Mouse (Mus musculus) naive thymus-derived CD4-positive, alpha-beta T cell, adult 2 months (primary cell): ENCODE measurements around the gene Apbb2.
A peak's percentile ranks its signal among the peaks of the same experiment; 100 is the strongest.

Experiments used
- DNase-seq: peaks from one replicate; pipeline ENCODE4 v3.0.0-alpha.2; 2011; ENCODE audit warnings: low read depth

Gene Apbb2

GRCm38 (mm10) chr5:66618597-66618996 lies at the start of gene Apbb2:
Gene Apbb2 (minus strand): TSS chr5:66618784.
- peak; percentile 82 for DNase-seq

DNA sequence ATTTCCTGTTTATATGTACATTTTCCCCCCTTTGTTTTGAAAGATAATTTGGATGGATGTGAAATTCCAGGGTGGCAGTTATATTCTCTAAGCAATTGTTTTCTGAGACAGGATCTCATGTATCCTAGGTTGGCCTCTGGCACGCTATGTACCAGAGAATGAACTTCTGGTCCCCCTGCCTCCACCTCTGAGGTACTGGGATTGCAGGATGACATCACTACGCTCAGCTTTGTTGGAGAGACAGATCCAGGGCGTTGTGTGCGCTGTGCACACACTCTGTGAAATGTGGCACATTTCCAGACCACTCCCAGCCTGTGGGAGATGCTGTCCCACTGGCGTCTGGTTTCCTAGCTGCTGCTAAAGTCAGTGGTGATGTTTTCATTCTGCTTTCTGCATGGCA lies 35.6 kb upstream of the Apbb2 start:
- DNase-seq, result no peak

DNA sequence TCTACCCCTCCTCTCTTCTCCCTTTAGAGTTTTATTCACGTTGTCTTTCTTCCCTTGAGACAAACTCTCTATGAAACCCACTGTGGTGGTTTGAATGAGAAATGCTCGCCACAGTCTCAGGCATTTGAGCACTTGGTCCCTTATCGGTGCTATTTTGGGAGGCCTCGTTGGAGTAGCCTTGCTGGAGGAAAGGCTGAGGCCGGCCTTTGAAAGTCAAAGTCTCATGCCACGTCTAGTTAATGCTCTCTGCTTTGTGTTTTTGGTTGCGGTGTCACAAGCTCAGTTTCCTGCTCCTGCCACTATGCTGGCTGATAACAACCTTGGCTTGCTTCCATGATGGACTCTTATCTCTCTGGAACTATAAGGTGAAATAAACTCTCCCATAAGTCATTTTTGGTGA lies 28.9 kb upstream of the Apbb2 start:
- no peak for DNase-seq

DNA sequence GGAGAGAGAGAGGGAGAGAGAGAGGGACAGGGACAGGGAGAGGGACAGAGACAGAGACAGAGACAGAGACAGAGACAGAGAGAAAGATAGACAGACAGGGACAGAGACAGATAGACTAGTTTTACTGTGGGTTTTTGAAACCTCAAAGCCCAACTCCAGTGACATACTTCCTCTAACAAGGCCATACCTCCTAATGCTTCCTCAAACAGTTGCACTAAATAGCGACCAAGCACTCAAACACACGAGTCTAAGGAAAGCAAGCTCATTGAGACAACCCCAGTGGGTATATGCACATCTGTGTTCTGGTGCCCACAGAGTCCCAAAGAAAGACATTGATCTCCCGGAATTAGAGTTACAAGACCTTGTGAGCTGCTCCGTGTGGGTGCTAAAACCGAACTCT lies 24.7 kb upstream of the Apbb2 start:
- DNase-seq, result no peak

GRCm38 (mm10) chr5:66642156-66642555 lies 23.6 kb upstream of the Apbb2 start:
- DNase-seq, result no peak

DNA sequence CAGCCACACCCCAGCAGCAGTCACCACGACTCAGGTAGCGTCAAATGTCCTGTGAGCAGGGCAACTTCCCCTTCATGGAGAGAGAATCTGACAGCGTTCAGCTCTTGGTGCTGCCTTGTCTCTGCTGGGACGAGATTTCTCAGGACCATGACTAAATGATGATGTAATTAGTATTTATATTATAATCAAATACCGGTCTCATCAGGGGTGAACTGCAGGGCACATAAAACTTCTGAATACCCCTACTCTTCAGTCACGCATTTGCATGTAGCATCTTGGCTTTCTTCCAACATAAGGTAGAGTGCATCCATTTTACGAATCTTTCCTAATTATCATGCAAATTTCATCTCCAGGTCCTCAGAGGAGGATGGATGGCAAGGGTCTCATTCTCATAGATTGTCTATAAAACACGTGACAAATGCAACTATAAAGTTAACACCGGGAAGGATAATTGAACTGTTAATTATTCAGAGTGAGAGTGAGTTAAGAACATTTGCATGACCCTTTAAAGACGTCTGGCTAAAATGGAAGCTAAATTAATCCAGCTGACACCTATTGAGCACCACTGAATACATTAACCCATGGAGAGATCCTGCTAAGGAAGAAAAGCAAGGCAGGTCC lies 17.0 kb upstream of the Apbb2 start:
- DNase-seq, result no peak

DNA sequence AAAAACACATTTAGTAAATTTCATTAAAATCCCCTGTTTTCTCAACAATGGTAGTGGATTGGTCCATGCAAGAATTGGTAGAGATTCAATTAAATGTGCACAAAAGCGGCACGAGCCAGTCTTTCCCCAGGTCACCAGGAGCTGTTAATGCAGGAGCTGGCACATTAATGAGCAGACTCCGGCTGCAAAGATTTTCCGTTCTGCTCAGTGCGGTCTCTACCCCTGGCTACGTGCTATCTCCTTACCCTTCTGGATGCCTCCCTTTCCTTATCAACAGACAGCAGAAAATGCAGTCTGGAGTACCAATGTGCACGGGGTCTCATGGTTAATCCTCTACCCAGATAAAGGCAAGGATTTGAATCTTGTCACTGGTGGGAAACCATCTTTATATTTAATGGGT lies 9.2 kb upstream of the Apbb2 start:
- no peak for DNase-seq

- DNase-seq, result peak; percentile 68
These were observed 1.6 kb upstream of the Apbb2 start for GRCm38 (mm10) chr5:66620191-66620625.

DNA sequence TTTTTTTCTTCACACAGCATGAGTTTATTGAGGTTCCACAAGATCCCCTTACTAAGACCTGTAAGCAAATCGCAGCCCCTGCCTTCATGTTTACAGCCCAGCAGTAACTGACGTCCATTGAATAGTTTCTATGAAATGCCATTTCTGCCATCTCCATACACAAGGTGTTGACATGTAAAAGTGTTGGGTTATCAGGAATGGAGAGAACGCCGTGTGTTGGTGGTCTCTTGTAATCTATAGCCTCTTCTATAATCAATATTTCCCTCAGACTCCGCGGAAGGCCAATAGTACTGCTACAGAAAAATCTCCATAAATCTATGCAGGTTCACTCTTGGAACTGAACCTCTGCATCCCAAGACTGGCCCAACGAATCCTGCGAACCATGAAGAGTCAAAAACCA lies 1.1 kb upstream of the Apbb2 start:
- DNase-seq, result peak; percentile 7

GRCm38 (mm10) chr5:66619195-66619594 lies 611 bp upstream of the Apbb2 start:
- DNase-seq, result no peak

GRCm38 (mm10) chr5:66617921-66618460 lies 593 bp downstream of the Apbb2 start:
- no peak for DNase-seq

GRCm38 (mm10) chr5:66614940-66615339 lies 3.6 kb downstream of the Apbb2 start:
- DNase-seq, result no peak

- no peak for DNase-seq
These were observed 4.9 kb downstream of the Apbb2 start for GRCm38 (mm10) chr5:66613725-66614124.

GRCm38 (mm10) chr5:66612964-66613363 lies 5.6 kb downstream of the Apbb2 start:
- DNase-seq, result no peak

DNA sequence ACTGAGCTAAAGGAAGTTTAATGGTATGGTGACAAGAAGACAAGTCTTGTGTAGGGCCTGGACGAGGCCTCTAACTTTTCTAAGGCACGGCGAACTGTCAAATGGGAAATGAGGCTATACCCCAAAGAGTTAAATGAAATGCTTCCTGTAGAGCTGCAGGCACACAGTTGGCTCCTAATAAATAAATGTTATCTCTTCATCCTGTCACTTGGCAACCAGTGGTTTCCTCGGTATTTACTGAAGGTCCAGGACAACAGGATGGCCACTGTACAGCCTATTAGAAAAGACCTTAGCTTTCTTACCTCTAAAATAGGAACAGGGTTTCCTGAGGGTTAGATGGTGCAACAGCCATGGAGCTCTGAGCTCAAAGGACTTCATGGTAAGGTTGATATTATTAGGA lies 6.7 kb downstream of the Apbb2 start:
- no peak for DNase-seq

DNA sequence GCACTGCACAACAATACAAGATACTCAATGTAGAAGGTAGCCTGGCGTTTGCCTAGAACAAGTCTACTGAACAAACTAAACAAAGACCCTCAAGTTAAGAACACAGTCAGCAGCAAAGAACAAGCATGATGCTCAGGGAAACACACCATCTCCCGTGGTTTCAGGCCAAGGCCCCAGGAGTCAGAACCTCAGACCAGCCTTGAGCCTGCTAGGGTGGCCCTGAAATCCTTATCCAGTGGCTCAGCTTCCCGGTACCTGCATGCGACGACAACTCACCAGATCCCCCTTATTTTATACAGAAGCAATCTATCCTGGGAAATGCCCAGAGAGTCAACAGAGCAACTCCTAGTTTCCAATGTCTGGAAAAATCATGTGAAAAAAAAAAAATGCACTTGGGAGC lies 7.2 kb downstream of the Apbb2 start:
- DNase-seq, result no peak

GRCm38 (mm10) chr5:66610270-66610669 lies 8.3 kb downstream of the Apbb2 start:
- DNase-seq, result no peak

DNA sequence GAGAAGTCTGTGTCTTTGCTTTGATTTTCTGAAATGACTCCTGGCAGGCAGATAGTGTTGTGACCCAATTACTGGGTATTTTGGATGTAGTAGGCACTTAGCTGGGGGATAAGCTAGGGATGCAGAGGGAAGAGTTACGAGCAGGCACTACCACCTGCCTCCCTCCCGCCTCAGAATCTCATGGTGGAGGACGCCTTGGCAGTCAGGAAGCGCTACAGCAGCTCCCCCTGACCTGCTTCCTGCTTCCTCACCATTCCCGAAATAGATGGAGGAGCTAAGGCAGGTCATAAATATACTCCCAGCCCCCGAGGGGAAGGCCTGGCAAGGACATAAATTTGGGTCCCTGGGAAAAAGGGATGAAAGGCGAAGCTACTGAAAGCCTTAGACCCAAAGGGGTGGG lies 9.3 kb downstream of the Apbb2 start:
- DNase-seq, result no peak

- DNase-seq, result no peak
These were observed 10.8 kb downstream of the Apbb2 start for GRCm38 (mm10) chr5:66607801-66608200.

GRCm38 (mm10) chr5:66607201-66607600 lies 11.4 kb downstream of the Apbb2 start:
- no peak for DNase-seq

DNA sequence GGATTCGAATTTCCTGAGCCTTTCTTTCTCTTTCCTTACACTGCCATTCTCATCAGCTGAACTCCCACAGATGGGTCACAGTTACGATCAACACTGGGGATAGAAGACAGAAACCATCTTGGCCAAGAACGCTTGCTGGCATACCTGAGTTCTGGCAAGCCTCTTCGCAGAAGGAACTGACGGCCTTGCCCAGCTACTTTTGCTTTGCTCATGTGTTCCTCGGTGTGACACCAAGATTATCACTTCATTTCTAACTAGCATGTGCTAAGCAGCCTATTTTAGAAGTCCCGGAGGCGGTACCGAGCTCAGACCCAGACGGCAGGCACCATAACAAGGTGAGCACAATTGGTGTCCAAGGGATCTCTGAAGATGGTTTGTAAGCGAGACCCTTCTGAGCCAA lies 12.9 kb downstream of the Apbb2 start:
- no peak for DNase-seq

- no peak for DNase-seq
These were observed 14.2 kb downstream of the Apbb2 start for GRCm38 (mm10) chr5:66604423-66604822.

DNA sequence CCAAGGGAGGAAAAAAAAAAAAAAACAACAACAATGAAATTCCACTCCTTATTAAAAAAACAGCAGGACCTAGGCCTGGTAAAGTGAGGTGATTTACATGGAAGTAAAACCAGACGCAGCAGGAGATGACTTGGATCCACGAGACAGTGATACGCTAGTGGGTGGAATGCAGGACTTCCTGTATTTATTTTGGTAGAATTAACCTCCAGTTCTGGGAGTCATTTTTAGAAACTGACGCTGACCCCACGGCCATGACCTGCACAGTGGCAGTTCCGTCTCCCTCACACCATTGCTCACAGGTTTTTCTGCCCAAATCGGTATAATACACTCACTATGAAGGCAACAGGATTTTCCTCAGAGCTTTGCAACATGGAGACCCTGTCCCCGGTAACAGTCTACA lies 14.8 kb downstream of the Apbb2 start:
- DNase-seq, result no peak

DNA sequence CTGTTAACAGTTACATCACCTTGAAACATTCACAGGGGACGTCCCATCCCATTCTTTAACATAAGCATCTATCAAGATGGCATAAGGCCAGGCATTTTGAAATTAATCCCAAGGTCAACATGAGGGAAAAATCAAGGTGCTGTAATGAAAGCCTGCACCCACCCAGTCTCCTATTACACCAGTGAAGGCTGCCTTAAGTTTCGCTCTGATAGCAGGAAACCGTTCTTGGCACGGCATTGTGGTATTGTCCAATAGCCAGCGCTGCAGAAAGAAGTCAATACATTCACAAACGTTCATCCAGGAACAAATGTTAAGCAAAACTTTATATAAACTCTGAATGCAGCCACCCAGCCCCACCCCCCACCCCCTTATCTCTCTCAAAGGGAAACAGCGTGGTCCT lies 15.4 kb downstream of the Apbb2 start:
- no peak for DNase-seq
